Mouse (Mus musculus) right cerebral cortex, postnatal 25 days (tissue): ENCODE measurements around the gene Acot8.
A peak's percentile ranks its signal among the peaks of the same experiment; 100 is the strongest.
"Not testable (repeated sequence)": the region's sequence is repeated elsewhere in the genome, so short reads cannot be mapped to it uniquely, and the experiment has no call there.

ENCODE experiments used
- DNase-seq: peaks from one replicate; pipeline ENCODE4 v3.0.0; 2022

Acot8 gene

DNA sequence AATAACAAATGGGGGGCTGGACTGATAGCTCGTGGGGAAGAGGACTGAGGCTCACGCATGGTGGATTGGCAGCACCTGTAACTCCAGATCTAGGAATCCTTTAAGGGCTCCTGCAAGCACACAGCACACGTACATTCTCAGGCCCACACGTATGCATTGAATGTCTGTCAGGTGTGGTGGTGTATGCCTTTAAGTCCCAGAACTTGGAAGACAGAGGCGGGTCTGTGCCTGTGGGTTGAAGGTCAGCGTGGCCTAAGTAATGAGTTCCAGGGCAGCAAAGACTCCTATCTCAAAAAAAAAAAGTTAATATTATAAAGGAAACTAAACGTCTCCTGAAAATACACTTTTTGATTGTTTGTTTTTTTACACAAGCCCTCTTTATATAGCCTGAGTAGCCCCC, 1.9 kb upstream of the Acot8 start:
- DNase-seq: no peak

DNA sequence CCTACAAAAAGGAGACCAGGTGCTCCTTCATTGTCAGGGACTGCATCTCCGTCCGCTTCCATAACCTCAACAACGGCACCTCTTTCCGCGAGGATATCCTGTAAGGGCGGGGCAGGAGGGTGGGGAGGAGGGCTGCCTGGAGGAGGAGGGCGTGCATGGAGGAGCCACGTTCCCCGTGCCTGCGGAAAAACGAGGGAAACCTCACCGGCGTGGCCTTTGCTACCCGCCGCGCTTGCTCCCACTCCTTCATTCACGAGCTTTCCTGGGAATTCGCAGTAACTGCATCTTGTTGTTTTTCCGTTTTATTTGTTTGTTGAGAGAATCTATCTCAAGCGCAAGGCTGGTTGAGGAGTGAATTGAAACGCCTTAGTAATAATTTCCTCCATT, 643 bp upstream of the Acot8 start:
- DNase-seq: no peak

DNA sequence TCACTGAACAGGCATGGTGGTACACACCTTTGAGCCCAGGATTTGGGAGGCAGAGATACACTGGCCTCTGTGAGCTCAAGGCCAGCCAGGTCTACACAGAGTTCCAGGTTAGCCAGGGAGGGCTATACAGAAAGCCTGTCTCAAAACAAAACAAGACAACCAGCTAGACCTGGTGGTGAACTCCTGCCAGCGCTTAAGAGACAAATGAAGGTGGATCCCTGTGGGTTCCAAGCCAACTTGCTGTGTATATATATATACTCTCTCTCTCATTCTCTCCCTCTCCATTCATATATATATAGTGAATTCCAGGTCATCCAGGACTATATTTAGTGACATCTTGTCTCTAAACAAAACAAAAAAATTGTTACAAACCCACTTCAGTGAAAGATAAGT, 765 bp downstream of the Acot8 start:
- DNase-seq: no peak

DNA sequence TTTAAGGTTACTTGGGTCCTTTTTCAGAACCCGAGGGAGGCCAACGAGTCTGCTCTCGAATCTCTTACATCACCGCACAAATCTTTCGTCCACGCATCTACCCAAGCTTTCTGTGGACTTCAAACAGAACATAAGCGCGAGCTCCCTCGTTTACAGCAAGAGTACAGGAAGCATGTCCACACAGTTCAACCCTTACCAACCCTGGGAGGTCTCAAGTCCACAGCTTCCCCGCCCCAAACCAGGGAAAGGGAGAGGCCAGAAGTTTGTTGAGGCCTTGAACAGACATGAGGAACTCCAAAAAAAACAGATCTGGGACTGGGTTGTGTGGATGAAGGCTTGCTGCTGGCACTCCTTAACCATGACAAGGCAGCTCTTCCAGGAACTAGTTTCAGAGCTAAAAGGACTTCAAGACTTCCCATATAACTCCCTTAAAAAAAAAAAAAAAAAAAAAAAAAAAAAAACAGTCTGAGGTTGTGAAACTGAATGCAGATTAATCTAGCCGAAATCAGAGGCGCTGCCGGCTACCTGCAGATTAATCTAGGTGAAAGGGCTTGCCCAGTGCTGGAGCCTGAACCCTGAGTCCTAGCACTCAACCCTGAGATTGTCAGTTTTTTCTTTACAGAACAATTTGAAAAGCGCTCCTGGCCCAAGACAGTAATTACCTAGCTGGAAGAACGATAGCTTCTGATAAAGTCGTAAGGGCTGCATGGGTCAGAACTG, 1.3 kb downstream of the Acot8 start:
- no peak for DNase-seq

DNA sequence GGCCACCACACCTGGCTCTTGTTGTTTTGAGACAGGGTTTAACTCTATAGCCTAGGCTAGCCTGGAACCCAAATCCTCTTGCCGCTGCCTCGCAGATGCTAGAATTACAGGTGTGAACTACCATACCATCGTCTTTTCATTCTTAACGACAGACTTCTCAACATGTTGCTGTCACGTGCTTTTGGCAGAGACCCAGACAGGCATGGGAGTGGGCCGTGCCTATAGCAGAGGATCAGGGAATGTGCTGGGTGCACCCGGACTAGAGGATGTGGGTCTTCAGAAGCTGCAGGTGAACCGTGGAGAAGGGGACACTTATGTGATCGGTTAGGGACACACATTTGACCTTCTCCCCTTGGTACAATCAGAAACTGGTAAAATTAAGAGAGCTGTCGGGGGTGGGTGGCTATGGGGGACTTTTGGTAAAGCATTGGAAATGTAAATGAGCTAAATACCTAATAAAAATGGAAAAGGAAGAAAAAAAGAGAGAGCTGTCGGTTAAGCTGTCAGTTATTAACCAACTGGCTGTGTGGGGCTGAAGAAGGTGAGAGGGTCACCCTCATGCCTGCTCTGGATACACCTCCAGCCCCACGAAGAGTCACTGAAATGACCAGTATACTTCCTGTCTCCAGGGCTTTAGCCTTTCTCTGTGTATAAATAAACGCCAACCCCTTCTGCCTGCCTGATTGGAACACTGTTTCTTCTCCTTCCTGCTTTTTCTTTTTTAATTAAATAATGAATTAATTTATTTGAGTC, 4.3 kb downstream of the Acot8 start:
- no peak for DNase-seq

DNA sequence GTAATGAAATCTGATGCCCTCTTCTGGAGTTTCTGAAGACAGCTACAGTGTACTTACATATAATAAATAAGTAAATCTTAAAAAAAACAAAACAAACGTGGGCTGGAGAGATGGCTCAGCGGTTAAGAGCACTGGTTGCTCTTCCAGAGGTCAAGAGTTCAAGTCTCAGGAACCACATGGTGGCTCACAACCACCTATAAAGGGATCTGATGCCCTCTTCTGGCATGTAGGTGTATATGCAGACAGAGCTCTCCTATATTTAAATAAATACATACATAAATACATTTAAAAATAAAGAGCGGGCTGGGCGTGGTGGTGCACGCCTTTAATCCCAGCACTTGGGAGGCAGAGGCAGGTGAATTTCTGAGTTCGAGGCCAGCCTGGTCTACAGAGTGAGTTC, 6.1 kb downstream of the Acot8 start:
- not testable (repeated sequence) for DNase-seq

DNA sequence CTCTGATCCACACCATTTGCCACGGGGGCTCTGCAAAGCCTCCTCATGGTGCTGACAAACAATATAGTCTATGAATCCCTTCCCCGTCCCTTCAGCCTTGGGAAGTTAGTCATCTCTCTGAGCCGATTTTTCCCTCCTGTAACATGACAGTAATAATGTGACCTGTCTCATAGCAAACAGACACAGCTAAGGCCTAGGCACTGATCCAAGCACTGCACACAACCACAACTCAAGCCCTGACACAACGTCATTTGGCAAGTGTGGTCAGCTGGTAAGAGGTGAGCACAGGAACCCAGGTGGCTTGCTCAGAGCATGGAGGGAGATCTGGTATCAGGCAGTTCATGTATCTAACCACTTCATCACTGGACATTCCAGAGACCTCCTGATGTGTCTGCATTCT, 8.8 kb downstream of the Acot8 start:
- no peak for DNase-seq

DNA sequence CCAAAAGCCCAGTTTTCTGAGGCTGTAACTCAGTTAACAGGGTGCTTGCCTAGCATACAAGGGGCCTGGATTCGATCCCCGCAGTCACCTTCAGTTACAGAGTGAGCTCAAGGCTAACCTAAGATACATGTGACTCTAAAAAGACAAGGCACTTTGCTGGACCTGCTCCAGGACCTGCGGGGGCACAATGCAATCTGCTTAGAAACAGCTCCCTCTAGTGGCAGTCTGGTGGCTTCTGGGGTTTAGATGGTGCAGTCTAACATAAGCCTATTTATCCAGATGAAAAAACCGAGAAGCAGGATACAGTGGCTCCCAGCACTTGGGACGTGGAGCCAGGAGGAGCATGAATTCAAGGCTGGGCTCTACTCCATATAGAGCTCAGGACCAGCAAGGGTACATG, 10.4 kb downstream of the Acot8 start:
- peak; percentile 73 for DNase-seq

DNA sequence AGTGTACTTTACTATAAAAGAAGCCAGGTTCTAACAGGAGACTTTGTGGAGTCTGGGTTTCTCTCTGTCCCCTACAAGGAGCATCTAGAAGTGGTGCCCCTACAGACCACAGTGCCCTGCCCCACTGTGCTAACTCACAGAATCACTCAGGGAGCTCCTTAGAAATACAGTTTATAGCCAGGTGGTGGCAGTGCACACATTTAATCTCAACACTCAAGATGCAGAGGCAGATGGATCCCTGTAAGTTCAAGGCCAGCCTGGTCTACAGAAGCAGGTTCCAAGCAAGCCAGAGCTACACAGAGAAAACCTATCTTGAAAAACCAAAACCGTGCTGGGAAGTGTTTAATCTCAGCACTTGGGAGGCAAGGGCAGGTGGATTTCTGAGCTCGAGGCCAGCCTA, 10.9 kb downstream of the Acot8 start:
- no peak for DNase-seq

DNA sequence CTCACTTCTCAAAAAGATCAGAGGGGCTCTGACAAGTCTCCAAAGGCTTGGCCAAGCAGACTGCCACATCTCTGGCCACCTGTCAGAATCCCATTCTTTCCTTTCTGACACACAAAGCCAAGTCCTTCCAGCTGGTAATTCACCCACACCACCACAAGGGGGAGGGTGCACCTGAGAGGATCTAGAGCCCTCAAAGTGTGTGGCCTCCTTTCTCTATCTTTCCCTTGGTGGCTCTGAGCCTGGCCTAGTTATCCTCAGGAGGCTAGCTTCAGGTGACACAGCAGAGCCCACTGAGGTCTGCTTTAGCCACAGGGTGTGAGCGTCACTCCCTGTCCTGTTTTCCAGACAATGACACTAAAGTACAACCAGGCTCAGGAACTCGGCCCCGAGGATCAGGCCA, 11.4 kb downstream of the Acot8 start:
- DNase-seq: no peak

DNA sequence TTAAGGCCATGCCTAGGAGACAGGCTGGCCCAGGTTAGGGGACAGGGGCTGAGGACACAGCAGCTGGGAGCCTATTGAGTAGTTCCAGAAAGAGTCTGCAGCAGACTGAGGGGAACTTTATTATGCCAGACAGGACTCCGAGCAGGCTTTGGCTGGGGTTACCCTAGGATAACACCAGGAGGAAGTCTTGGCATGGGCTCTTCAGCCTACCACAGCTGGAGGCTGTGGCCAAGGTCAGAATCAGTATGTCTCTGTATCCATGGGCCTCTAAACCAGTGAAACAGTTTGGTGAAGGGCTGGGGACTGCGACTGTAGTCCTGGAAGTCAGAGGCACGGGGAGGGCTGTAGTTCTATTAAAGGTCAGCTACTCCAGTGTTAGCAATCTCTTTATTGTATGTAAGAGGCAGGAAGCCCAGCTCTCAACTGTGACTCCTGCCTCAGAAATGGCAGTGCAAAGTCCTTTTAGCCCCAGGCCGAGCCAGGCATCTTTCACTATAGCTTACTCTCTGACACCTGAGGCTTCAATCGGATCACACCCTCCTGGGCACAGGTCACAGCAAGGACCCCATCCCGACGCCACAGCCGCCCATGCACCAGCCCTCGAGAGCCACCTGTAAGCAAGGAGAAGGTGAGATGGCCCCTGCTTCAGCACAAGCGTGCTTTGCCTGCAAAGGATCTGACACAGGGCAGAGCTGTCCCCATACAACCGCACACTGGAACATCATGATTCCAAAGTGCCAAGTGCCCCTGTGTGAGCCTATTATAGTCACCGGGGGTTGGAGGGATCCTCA, 12.1 kb downstream of the Acot8 start:
- no peak for DNase-seq

DNA sequence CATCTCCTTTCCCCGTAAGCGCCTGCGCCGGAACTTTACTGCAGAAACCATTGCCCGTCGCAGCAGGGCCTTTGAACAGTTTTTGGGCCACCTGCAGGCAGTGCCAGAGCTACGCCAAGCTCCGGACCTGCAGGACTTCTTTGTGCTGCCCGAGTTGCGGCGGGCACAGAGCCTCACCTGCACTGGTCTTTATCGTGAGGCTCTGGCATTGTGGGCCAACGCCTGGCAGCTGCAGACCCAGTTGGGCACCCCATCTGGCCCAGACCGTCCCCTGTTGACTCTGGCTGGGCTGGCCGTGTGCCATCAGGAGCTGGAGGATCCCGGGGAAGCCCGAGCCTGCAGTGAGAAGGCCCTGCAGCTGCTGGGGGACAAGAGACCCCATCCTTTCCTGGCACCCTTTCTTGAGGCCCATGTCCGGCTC, 12.8 kb downstream of the Acot8 start:
- no peak for DNase-seq

DNA sequence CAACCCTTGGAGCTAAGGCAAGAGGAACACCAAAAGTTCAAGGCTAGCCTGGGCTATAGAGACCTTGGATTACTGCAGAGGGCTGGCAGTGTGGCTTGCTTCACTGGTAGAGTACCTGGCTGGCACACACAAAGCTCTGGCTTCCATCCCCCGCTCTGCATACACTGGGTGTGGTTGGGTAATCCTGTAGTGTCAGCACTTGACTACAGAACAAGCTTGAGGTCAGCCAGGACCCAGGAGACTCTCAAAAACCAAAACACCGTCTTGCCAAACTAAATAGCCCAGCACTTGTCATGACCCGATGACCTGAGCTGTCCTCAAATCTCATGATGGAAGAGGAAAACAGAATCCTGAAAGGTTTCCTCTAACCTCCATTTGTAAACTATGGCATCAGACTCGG, 14.2 kb downstream of the Acot8 start:
- DNase-seq: no peak

DNA sequence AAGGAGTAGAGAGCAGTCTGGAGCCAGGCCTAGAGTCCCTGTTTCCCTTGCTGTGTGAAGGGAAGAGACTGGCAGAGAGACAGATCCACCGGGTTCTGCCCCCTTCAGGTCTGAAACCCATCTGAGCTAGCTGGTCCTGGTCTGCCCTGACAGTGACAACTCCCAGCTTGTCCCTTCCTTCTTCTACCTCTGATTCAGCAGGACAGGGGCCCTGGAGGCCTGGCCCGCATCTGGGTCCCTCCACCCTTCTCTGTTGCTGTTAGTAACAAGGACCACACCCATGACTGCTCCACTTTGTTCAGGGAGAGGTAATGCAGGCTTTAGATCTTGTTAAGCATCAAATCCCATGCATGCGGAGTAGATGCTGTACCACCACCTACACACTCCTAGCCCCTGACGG, 16.3 kb downstream of the Acot8 start:
- DNase-seq: no peak

DNA sequence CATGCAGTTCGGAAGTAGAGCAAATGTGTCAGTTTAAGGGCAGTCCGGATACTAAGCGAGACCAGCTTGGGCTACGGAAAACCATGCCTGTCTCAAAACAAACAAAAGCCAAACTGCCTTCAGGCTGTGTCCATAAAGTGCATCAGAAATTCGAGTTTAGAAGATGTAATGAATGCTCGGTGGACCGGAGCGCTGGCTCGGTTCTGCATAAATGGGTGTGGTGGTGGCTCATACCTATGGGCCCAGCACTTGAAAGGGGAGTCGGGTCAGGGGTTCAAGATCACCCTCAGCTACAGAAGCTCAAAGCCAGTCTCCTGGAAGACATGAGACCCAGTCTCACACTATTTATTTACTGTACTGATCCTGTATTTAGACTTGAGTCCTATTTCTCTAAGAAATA, 16.9 kb downstream of the Acot8 start:
- DNase-seq: no peak

DNA sequence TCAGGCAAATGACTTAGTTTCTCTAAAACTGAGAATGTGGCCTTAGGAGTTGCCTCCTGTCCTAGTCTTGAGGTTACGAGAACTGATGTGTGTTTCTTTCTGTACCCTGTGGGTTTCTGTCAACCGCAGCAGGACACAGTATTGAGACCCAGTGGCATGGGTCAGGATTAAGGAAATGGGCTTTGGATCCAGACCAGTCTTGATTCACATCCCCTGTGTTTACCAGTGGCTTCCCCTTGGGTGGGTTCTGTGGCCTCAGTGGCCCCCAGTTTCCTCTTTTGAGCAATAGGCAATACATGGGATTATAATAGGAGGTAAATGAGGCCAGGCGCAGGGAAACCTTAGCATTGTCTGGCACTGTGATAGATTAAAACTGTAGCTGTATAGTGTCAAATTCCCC, 17.6 kb downstream of the Acot8 start:
- no peak for DNase-seq

DNA sequence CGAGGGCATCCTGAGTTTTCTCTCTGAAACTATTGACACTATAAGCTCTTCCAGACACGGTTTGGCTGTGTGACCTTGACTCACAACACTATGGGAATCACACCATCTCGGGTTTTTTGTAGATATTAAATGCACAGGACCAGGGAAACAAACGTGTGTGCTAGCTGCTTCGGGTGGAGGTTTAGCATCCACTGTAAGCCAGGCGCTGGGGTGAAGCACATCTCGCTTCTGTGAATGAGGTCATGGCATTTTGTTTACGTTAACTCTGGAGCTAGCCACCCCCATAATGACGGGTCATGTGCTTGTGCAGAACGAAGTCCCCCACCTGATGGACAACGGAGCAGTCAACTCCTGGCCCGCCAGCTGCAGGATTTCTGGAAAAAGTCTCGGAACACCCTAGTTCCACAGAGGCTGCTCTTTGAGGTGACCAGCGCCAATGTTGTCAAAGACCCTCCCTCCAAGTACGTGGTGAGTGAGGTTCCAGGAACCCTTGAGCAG, 18.2 kb downstream of the Acot8 start:
- no peak for DNase-seq

DNA sequence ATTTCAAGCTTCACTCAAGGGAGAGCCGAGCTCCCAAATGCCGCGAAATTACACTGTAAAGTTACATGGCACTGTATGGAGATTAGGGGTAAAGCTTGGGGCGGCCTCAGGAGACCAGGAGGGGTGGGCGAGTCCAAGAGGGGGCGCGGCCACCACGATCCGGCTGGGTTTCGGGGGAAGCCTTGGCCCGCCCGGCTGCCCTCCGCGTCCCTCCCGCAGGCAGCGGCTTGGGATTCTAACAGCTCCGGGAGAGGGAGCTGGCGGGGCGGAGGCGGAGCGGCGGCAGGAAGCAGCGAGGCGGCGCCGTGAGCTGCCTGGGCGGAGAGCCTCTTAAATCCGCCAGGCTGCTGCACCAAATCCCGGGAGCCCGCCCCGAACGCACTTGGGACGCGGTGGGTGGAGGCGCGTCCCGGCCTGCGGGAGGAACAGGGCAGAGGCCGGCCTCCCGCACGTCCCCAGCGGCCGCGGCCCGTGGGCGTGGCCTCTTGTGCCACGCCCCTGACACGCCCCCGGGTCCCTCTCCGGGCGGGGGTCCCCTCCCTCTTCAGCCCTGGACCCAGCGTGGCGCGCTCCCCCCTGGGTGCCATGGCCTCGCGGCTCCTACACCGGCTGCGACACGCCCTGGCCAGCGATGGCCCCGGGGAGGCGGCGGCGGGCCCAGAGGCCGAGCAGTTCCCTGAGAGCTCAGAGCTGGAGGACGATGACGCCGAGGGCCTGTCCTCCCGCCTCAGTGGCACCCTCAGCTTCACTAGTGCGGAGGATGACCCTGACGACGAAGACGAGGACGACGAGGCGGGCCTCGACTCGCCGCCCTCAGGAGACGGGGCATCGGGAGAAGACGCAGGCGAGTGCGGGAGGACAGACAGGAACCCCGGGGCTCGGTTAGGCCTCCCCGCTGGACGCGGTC, 18.9 kb downstream of the Acot8 start, which contains the start of gene Snx21:
Gene Snx21, plus strand, starts transcription at position 343 of the 907 bp plus-strand sequence.
- DNase-seq: peak; percentile 87

DNA sequence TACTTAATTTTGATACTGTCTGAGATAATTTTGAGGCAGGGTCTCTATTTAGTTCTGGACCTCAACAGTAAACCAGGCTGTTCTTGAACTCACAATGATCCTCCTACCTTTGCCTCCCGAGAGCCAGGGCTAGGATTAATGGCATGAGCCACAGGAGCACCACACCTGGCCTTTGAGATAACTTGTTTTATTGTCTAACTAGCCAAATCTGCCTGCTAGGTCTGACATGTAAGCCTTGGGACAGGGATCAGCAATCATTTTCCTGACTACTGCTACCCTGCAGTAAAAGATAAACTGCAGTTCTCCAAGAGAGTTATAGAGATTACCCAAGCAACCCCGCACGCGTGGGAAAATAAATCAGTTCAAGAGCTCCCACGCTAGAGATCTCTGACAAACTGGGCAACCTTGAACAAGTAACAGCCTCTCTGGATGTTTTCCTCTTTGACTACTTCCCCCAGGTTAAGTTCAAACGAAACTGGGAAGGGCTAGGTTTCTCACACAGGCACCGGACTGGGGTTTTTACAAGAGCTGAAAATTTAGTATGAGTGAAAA, 19.7 kb downstream of the Acot8 start:
- DNase-seq: no peak

DNA sequence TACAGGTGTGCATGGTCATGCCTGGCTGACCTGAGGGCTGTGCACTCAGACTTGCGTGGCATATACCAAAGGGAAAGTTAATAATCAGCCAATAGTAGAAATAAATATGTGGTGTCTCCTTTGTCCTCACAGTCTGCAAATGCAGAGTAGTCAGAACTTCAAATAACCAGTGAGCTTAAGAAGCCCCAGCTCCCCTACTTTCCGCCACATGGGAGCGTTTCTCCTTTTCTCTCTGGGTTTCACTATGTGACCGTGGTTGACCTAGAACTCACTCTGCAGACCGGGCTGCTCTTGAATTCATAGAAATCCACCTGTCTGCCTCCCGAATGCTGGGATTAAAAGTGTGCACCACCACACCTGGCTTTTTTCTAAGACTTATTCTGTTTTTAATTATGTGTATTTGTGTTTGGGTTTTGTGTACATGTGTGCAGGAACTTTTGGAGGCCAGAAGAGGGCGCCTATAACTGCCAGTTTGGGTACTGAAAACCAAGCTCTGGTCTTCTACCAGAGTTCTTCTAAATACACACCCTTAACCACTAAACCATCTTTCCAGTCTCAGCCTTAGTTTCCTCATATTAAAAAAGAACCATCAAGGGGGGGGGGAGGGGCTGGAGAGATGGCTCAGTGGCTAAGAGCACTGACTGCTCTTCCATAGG, 20.6 kb downstream of the Acot8 start:
- no peak for DNase-seq

DNA sequence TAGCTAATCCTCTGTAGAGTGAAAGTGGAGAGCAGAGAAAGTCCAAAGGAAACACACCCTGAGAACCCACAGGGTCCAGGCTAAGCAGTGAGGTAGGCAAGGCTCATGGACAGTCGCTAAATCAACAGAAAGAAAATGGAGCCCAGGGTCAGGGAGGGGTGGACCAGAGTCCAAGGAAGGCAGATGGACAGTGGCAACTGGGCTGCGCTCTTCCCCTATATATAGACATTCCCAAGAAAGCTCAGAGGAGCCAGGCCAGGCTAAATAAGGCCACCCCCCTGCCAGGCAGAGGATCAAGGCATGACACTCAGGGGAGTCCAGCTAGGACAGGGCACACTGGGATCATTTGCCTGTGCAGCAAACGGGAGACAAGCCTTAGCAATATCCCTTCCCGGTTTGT, 22.8 kb downstream of the Acot8 start:
- DNase-seq: no peak
